Mouse (Mus musculus): ENCODE results near the gene Tmem238l.

Gene Tmem238l

DNA sequence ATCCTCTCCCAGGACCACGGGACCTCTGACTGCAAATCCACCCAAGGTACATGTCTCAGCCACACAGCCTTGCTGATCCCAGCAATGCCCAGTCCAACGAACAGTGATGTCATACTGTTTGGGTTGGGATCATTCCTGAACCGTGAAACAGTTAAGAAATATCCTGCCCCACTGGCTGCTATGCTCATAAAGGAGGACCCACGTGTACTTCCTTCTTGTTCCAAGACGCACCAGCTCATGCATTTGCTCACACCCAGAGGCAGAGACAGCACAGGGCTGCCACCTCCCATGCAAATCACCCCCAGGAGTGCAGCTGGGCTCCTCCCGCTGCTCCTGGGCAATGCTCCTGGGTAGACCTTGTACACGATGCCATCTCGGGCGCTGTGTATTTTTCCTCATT lies at the start of gene Tmem238l:
TSS of gene Tmem238l (plus strand) at position 336 of the 400 bp plus-strand sequence.
- DNase-seq (ENCODE audit: low read depth, low spot score): no peak

DNA sequence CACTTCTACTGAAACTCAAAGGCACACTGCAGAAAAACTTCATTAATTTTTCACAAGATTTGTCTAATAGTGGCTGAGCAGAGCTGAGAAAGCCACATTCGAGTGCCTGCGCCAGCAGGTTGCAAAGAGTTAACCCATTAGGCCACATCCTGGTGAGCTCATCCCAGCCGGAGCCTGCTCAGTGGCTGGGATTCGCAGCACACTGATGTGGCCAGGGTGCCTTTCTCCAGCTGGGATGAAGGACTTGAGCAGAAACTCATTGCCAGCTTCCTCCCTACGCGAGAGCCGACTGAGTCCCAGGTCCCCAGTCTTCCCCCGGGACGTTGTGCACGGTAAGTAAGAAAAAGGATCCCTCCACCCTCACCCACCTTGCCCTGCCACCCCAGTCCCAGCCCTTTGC lies 44.6 kb upstream of the Tmem238l start, which contains the start of gene Pirt:
TSS of gene Pirt (plus strand) at position 171 of the 400 bp plus-strand sequence.
- no peak for DNase-seq (ENCODE audit: low read depth, low spot score)

DNA sequence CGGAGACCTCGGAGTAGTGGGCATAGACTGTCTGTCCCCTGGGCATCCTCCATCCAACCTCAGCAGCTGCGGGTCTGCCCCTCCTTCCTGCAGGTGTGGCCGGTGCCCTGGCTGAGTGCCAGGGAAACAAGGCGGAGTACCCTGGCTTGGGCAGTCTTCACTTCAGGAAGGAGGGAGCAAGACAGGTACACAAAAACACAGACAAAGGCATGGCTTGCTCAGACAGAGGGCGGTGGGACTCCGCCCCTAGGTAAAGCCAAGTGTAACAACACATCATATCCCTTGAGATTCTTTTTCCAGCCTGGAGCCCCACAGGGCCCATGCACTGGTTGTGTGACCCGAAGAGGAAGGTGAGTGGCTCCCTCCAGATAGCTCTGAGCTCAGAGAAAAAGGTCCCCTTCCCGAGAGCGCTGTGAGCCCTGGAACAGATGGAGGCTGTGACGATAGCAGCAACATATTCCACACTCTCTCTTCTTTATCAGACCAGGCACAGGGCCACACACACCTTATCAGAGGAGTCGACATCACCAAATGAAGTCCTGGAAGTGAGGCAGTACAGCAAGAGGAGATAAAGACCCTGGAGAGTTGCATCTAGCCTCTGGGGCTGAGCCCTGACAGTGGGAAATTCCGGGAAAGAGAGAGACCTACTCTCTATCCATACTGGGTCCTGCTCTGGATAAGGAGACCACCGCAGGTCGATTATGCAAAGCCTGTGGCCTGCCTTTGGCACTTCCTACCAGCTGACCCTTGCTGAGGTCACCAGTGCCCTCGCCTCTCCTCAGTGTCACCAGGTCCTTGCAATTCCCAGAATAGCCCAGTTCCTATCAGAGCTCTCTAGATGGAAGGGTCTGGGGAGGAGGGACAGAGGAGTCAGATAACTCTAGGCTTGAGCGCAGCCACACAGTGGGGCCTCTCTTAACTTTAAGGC lies 43.6 kb upstream of the Tmem238l start:
- no peak for DNase-seq (ENCODE audit: low read depth, low spot score)

DNA sequence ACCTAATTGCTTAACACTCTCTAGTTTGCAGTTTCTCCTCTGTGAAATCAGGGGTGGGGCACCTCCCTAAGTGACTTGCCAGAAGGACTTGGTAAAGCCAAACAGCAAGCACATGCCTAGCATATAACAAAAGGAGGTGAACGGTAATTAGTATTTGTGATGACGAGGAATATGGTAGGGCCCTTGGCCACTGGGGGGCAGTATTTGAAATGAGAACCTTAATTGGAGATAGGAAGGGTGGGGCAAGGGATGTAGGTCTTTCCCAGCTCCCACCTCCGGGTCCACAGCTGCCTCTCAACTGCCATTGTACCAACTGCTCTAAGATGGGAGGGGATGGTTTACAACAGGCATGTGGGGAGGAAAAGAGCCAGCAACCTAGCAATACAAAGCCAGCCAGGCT lies 42.2 kb upstream of the Tmem238l start:
- peak; percentile 10 for DNase-seq (ENCODE audit: low read depth, low spot score)

DNA sequence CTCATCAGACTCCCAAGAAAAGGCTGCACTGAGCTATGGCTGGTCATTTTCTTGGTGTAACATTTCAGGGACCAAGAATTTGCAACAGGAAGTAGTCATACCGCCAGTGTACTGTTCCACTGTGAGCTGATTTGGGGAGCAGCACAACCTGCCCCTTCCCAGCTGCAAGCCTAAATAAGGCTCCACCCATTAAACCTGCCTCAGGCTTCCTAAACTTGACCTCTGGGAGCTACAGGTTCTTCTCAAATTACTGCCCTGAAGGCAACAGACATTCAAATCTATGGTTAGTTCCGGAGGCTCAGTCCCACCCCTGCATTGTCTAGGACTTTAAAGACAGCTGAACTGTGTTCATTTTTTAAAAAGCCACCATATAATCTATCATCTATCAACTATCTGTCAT lies 36.4 kb upstream of the Tmem238l start:
- DNase-seq (ENCODE audit: low read depth, low spot score): no peak

DNA sequence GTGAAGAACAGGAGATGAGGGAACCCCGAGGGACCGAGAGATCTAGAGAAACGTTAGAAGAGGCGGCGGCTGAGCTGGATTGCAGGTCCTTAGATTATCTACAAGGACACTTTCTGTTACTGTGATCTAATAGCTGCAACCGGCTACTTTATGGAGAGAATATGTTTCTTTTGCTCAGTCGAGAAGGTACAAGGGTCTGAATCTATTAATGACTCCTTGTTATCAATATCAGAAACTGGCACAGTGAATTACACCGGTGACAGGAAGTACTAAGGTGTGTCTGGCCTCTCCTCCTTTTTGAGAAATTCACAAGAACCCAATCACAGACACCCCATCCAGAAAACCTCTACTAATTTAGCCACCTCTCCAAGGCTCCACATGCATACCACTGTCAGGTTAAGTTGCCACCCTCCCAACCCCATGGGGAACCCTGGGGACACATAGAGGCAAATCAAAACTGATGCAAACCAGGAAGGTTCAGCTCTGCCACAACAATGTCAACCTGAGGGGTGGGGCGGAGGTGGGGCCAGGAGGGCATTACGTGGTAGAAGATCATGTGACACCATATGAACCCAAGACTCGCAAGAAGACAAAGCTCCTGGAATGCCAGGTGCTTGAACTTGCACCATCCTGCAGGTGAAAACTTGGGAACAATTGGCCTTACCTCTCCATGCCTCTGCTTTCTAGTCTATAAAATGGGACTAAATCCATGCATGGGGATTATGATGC lies 32.2 kb upstream of the Tmem238l start:
- DNase-seq (ENCODE audit: low read depth, low spot score): no peak

DNA sequence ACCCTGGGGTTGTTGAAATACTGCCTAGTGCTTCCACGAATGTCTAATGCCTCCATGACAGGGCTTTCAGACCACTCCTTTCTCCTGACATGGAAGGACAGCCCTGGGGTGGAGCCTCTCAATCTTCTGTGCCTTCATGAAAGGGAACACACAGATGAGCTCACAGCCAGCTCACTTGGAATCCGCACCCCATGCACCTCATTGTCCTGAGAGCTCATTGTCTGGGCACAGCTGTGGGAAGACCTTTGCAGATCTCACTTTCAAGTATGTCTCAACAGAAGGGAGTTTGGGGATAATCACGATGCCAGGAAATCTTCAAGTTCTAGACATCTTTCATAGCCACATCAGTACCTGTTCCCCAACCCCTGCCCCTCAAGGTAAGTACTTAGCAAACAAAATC lies 28.1 kb upstream of the Tmem238l start:
- no peak for DNase-seq (ENCODE audit: low read depth, low spot score)

DNA sequence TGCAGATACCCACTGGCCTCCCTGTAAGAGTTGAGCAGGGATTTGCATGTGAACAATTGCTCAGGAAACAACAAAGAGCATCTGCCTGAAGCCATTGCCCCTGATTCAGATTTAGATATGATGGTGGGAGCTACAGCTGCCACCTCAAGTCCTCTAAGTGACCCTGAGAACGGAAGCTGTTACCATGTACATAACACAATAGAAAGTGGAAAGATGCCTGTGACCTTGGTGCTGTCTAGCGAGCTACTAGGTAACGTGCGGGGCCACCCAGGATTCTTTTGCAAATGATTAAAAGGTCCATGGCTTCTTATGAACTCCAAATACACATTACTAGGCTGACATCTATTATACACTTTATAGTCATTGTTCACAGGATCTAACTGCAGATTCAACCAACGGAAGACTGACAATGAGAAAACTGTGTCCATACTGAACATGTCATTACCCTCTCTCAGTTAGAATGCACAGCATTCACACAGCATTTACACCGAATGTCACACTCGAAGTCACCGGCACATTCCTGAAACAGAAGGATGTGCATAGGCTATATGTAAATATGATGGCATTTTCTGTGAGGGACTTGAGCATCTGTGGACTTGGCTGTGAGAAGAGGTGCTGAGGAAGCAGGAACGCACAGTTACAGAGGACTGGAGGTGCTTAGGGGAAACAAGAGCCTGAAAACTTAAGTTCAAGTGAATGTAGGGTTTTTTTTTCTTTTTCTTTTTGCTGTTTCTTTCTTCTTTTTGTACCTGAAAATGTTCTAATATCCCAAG lies 23.4 kb upstream of the Tmem238l start:
- no peak for DNase-seq (ENCODE audit: low read depth, low spot score)

DNA sequence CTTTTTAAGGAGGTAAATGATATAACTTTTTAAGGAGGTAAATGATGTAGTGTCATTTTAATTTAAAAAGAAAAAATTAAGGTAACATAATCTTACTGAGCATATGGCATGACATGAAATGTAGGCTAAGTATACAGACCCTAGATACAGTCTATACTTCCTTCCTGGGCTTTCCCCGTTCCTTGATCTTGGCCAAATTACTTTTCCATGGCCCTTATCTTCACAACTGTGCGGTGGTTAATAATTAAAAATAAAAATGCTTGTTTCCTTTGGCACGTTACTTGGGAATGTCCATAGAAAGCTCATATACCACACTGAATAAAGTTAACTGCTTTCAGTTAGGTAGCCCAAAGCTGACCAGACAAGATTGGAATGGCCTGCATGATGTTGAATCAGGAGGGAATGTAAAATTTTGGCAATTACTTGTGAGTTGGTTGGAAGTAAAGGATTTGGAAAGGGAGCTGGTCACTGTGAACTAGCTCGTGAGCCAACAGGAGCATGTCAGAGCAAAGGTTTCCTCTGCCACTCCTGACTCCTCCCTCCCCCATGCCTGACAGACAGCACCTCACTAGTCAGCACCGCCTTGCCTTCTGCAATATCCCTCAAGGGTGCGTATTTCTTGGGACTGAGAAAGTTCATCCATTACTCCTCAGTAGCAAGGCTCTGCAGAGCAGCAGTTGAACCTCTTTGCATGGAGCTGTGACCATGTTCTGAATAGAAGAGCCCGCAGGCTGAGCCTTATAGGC lies 21.8 kb upstream of the Tmem238l start:
- DNase-seq (ENCODE audit: low read depth, low spot score): no peak

DNA sequence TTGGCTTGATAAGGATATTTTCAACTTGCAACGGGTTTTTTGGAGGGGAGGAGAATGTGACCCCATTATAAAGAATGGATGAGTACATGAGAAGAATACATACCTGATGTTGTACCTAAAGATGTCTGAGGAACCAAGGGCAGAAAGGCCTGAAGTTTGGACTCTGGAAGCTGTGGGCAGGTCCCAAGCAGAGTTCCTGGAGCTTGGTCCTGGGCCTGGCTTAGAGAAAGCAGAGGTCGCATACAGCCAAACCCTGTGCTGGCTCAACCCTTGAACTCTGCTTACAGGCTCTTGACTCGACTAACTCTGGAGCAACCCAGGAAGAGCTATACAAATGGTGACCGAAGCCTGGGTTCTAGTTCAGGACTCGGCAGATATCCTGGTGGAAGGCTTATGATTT lies 14.4 kb upstream of the Tmem238l start:
- no peak for DNase-seq (ENCODE audit: low read depth, low spot score)

DNA sequence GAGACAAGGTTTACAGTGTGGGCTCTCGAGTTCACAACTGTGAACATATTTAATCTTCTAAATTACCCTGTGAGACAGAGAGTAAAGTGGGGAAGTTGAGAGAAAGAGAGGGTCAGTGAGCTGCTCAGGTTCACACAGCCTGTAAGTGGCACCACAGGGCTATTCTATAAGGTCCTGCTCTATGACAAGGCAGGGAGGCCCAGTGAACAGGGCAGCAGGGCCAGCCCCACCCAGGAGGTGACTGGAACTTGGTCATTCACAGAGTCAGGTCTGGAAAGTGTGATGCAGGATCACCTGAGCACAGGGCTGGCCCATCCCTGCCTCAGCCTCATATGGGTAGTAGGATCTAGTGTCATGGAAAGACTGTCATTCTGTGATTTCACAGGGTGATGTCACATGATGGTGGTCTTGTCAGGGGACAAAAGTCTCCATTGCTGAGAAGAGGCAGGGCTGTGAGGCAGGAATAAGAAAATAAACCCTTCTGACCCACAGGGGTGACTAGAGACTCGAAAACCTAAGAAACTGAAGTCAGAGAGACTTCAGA lies 11.1 kb upstream of the Tmem238l start:
- no peak for DNase-seq (ENCODE audit: low read depth, low spot score)

DNA sequence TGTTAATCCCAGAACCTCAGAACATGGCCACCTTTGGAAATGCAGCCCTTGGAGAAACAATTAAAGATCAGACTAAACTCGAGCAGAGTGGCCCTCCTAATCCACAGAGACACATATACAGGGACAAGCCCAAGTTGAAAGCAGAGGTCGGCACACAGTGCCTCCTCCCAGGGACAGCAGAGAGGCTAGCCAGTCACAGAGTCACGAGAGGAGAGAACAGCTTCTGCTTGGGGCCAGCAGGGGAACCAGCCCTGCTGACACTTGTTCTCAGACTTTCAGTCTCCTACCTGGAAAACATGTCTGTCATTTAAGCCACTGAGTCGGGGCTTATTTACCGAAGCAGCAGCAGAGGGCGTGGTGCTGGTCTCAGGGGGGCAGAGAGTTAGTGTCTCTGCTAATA lies 9.9 kb upstream of the Tmem238l start:
- no peak for DNase-seq (ENCODE audit: low read depth, low spot score)

DNA sequence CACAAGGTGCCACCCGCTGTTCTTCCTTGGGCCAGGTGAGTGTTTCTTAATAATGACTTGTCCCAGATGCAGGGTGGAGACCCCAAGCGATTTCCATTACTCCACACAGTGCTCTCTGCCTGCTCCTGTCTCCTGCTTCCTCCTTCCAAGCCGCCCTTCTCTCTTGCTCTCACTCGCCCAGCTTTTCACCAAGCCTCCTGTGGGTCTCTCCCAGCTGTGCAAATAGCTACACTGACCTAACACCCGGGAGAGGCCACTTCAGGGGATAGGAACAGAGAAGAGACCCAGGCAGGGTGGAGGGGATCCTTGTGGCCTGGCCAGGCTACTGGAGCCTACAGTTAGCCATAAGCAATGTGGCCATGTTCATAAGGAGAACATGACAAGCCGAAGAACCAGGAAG lies 9.5 kb upstream of the Tmem238l start:
- no peak for DNase-seq (ENCODE audit: low read depth, low spot score)

DNA sequence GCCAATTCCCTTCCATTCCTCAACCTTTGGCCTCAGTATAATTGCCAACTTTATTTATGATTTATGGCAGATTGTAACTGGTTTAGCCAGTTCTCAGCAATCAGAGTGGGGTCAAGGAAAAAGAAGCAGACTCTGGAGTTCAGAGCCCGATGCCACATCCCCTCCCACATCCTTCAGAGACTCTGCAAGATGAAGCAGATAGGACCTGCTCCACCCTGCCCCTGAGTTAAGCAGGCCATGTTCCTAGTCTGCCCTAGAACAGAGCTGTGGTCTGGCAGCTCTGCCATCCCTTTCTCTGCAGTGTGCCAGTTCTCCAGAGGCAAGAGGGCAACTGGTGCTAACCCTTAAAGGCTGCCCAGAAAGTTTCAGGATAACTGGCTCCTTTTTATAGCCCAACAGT lies 4.4 kb downstream of the Tmem238l start:
- DNase-seq (ENCODE audit: low read depth, low spot score): no peak

DNA sequence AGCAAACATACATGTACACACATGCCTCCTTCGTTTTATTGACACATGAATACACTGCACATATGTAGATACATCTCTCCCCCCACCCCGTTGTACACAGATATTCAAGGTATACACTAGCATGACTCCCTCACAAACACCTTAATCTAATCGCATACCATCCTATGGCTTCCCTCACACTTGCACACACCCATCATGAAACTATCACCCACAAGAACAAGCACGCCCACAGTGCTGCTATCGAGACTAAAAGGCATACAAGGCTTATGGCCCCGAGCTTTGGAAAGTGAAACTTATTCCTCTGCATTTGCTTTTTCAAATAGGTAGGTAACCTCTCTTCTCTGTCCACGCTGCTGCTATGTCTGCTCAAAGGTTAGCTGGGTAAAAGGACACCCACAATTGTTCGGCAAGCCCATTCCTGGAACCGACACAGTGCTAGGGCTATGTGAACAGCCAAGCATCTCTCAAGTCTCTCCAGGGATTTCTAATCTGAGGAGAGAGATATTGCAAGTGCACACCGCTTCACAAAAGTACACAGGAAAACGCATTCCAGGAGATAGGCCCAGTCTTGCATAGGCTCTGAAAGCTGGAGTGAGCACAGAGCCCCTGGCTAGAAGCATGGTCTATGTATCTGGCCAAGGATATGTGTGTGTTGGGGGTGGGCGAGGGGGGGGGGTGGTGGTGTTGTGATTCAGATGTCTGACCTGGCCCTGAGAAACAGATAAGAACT lies 5.2 kb downstream of the Tmem238l start:
- DNase-seq (ENCODE audit: low read depth, low spot score): peak; percentile 9

DNA sequence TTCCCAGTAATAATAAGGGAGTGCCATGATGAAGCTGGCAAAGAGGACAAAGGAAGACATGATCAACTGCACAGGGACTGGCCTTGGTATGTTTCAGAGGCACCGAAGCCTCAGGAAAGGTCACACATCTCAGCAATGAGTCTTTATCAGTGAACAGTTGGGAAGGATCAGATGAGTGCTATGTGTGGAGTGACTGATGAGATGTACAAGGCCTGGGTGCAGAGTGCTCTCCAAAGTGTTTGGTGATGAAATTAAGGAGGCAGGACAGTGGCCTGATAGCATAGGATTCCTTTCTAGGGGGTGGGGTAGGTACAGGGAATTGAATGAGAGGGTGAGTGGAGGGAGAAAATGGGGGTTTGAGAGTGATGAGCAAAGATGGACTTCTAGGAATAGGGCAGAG lies 7.0 kb downstream of the Tmem238l start:
- no peak for DNase-seq (ENCODE audit: low read depth, low spot score)

DNA sequence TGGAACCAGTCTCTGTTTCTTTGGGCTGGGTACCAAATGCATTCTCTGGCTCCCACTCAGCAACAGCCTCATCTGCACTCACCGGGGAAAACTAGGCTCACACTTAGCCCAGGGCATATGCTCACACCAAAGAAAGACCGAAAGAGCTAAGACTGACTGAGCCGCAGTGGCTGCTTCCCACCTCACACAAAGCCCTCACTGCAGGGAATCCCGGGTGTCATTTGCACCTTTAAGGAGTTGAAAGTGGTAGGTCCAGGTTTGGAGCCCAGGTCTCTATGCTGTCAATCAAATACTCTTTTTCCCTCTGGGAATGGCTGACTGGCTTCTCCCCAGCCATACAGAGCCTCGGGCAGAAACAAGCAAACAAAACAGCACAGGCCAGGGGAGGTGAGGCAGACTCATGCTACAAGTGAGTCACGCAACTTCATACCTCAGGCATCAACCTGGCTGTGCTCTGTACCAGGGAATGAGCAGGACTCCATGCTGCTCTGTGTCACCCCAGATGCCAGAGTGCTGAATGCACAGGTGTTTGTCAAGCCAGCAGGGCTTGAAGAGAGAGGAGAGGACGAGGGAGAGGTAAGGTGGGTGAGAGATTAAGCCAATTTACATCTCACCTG lies 10.2 kb downstream of the Tmem238l start:
- DNase-seq (ENCODE audit: low read depth, low spot score): no peak

DNA sequence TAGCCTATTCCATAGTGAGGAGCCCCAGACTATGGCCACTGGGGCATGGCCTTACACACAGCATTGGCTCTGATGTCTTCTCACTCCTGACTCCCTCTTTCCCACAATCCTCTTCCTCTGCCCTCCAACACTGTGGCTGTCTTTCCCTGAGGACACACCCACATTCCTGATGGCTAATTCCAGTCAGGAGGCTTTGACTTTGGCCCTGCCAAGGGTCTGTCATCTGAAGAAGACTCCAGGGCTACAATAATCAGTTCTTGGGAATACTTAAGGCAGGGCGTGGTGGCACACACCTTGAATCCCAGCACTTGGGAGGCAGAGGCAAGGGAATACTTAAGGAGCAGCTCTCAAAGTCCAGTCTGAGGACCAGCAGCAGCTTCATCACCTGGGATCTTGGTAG lies 12.1 kb downstream of the Tmem238l start:
- DNase-seq (ENCODE audit: low read depth, low spot score): no peak

DNA sequence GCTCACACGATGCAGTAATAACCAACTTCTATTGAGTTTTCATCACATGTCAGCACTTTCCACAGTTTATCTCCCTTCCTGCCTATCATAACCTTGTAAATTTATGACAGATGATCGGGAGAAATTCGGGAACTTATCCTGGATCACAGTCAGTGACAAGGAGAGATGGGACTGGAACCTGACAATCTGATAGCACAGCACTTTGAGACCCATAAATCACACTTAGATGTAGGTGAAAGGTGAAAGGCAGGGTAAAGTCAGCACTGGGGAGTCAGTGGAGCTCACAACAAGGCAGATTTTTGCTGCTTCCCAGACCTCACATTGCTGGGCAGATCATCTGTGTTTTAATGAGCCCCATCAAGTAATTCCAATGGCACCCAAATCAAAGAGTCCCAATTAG lies 17.1 kb downstream of the Tmem238l start:
- no peak for DNase-seq (ENCODE audit: low read depth, low spot score)
